26 mouse cellular contexts compared by ENCODE assay signal in genomic region chr11:48684781-48685314, GRCm38 (mm10).
DNase-seq lines count a peak whose midpoint lies in the region; ATAC-seq lines count a peak whose summit lies in the region.
"Had no signal": no experiment of that assay in that cellular context is flagged by ENCODE, and none has a peak within 500 bp of the region (broad histone marks: within the 10 kb centered on the region; RNA-seq: fewer than 3 reads in every experiment).

No protein-coding gene starts in this region.

- no peak overlapping the region for H3K27ac ChIP-seq in heart, embryonic 11.5 days (ENCODE audit: low read depth, low read length)
- H3K27ac ChIP-seq in midbrain, embryonic 11.5 days (ENCODE audit: low read depth, low read length): no peak overlapping the region
- H3K27ac ChIP-seq in midbrain, embryonic 16.5 days (ENCODE audit: low read length): no peak overlapping the region
- no peak overlapping the region for H3K27ac ChIP-seq in embryonic facial prominence, embryonic 13.5 days
- H3K27ac ChIP-seq in embryonic facial prominence, embryonic 15.5 days (replicated peaks): no peak overlapping the region
- H3K27ac ChIP-seq: forebrain, embryonic 12.5 days; heart, embryonic 15.5 days; kidney, embryonic 15.5 days; limb, embryonic 15.5 days; liver, embryonic 13.5 days; macrophage had no signal

- no peak overlapping the region for H3K9ac ChIP-seq in heart, embryonic 11.5 days (ENCODE audit: low read depth, low read length)
- H3K9ac ChIP-seq in midbrain, embryonic 11.5 days (ENCODE audit: low read length): no peak overlapping the region
- H3K9ac ChIP-seq in midbrain, embryonic 16.5 days (ENCODE audit: low read depth, low read length): no peak overlapping the region
- H3K9ac ChIP-seq in embryonic facial prominence, embryonic 13.5 days: no peak overlapping the region
- H3K9ac ChIP-seq in embryonic facial prominence, embryonic 15.5 days: no peak overlapping the region
- H3K9ac ChIP-seq: forebrain, embryonic 12.5 days; forebrain, postnatal 0 days; heart, embryonic 15.5 days; kidney, embryonic 15.5 days; limb, embryonic 15.5 days; liver, embryonic 13.5 days had no signal

- no peaks in the 10 kb centered on the region for H3K9me3 ChIP-seq in heart, embryonic 11.5 days (replicated peaks; ENCODE audit: control insufficient read depth, low read length)
- H3K9me3 ChIP-seq in midbrain, embryonic 11.5 days (ENCODE audit: control insufficient read depth, low read length): no peaks in the 10 kb centered on the region
- no peaks in the 10 kb centered on the region for H3K9me3 ChIP-seq in midbrain, embryonic 16.5 days (replicated peaks; ENCODE audit: control insufficient read depth, low read length, poor library complexity, severe bottlenecking)
- H3K9me3 ChIP-seq in embryonic facial prominence, embryonic 13.5 days: no peaks in the 10 kb centered on the region
- no peaks in the 10 kb centered on the region for H3K9me3 ChIP-seq in embryonic facial prominence, embryonic 15.5 days (replicated peaks)
- H3K9me3 ChIP-seq: forebrain, embryonic 12.5 days; heart, embryonic 15.5 days; kidney, embryonic 15.5 days; limb, embryonic 15.5 days; liver, embryonic 13.5 days had no signal

- no peaks in the 10 kb centered on the region for H3K36me3 ChIP-seq in heart, embryonic 11.5 days (ENCODE audit: control insufficient read depth, insufficient read depth, low read length)
- no peaks in the 10 kb centered on the region for H3K36me3 ChIP-seq in midbrain, embryonic 11.5 days (ENCODE audit: control insufficient read depth, insufficient read depth, low read length)
- H3K36me3 ChIP-seq in midbrain, embryonic 16.5 days (ENCODE audit: control insufficient read depth, insufficient read depth, low read length): no peaks in the 10 kb centered on the region
- no peaks in the 10 kb centered on the region for H3K36me3 ChIP-seq in embryonic facial prominence, embryonic 13.5 days
- H3K36me3 ChIP-seq in embryonic facial prominence, embryonic 15.5 days: no peaks in the 10 kb centered on the region
- H3K36me3 ChIP-seq: forebrain, embryonic 12.5 days; heart, embryonic 15.5 days; kidney, embryonic 15.5 days; limb, embryonic 15.5 days; liver, embryonic 13.5 days had no signal

- 76% methylated on average over 3 of the region's 3 CpGs for WGBS in heart, embryonic 11.5 days (ENCODE audit: insufficient replicate concordance)
- WGBS in midbrain, embryonic 11.5 days: 81% methylated on average over 3 of the region's 3 CpGs
- WGBS in midbrain, embryonic 16.5 days: 84% methylated on average over 3 of the region's 3 CpGs
- WGBS in embryonic facial prominence, embryonic 13.5 days: 81% methylated on average over 3 of the region's 3 CpGs
- WGBS in embryonic facial prominence, embryonic 15.5 days: 78% methylated on average over 3 of the region's 3 CpGs

- no peak overlapping the region for H3K4me2 ChIP-seq in heart, embryonic 11.5 days
- H3K4me2 ChIP-seq in midbrain, embryonic 11.5 days: no peak overlapping the region
- H3K4me2 ChIP-seq in midbrain, embryonic 16.5 days (ENCODE audit: low read length): no peak overlapping the region
- H3K4me2 ChIP-seq in embryonic facial prominence, embryonic 13.5 days: no peak overlapping the region
- H3K4me2 ChIP-seq in embryonic facial prominence, embryonic 15.5 days (replicated peaks): no peak overlapping the region
- H3K4me2 ChIP-seq: forebrain, embryonic 12.5 days; heart, embryonic 15.5 days; kidney, embryonic 15.5 days; limb, embryonic 15.5 days; liver, embryonic 13.5 days had no signal

- H3K4me3 ChIP-seq in heart, embryonic 11.5 days (ENCODE audit: low read depth, low read length): no peak overlapping the region
- no peak overlapping the region for H3K4me3 ChIP-seq in midbrain, embryonic 11.5 days (ENCODE audit: low read depth, low read length)
- H3K4me3 ChIP-seq in midbrain, embryonic 16.5 days (ENCODE audit: low read depth, low read length): no peak overlapping the region
- no peak overlapping the region for H3K4me3 ChIP-seq in embryonic facial prominence, embryonic 13.5 days
- no peak overlapping the region for H3K4me3 ChIP-seq in embryonic facial prominence, embryonic 15.5 days (replicated peaks)
- H3K4me3 ChIP-seq: forebrain, embryonic 12.5 days; heart, embryonic 15.5 days; kidney, embryonic 15.5 days; limb, embryonic 15.5 days; liver, embryonic 13.5 days had no signal

- ATAC-seq in heart, embryonic 11.5 days (replicated peaks; ENCODE audit: insufficient number of reproducible peaks, low FRiP score, low TSS enrichment): 0 out of 2 replicates have a peak, but pooled peaks have one; percentile 26
- ATAC-seq in midbrain, embryonic 11.5 days (ENCODE audit: low FRiP score): 0 out of 2 replicates have a peak, but pooled peaks have one; percentile 40
- ATAC-seq in midbrain, embryonic 16.5 days: no peak
- ATAC-seq in embryonic facial prominence, embryonic 13.5 days (ENCODE audit: insufficient number of reproducible peaks, insufficient read depth, low FRiP score, low TSS enrichment, low read depth): 0 out of 2 replicates have a peak, but pooled peaks have one; percentile 56
- ATAC-seq in embryonic facial prominence, embryonic 15.5 days (ENCODE audit: insufficient number of reproducible peaks, low FRiP score, low TSS enrichment, low read depth): peak; percentile 54; the same call in 1 of the 2 replicates
- ATAC-seq: forebrain, postnatal 0 days; hindbrain, embryonic 16.5 days; lung, postnatal 0 days had no signal

- no peak for DNase-seq in heart, adult 8-10 months (ENCODE audit: low spot score)
- DNase-seq in midbrain, embryonic 11.5 days (ENCODE audit: low spot score, missing footprints): no peak
- no peak for DNase-seq in spleen, postnatal 36 days (ENCODE audit: low spot score in 2 of 2)
- DNase-seq: adrenal gland, postnatal 25 days; B cell, adult 2 months; cerebellum, adult 11-12 months; cerebellum, postnatal 36 days; forebrain, postnatal 0 days; heart, postnatal 36 days; kidney, adult 18-20 months; kidney, postnatal 25 days; liver, embryonic 13.5 days; lung, adult 18-20 months; right cerebral cortex, postnatal 4 days; thymus, postnatal 14 days had no signal

- no peaks in the 10 kb centered on the region for H3K4me1 ChIP-seq in heart, embryonic 11.5 days (ENCODE audit: control insufficient read depth, insufficient read depth, low read length)
- no peaks in the 10 kb centered on the region for H3K4me1 ChIP-seq in midbrain, embryonic 11.5 days (ENCODE audit: control insufficient read depth, insufficient read depth, low read length)
- no peaks in the 10 kb centered on the region for H3K4me1 ChIP-seq in midbrain, embryonic 16.5 days (ENCODE audit: control insufficient read depth, insufficient read depth, low read length)
- H3K4me1 ChIP-seq in embryonic facial prominence, embryonic 13.5 days: no peaks in the 10 kb centered on the region
- no peaks in the 10 kb centered on the region for H3K4me1 ChIP-seq in embryonic facial prominence, embryonic 15.5 days
- H3K4me1 ChIP-seq: forebrain, embryonic 12.5 days; heart, embryonic 15.5 days; kidney, embryonic 15.5 days; limb, embryonic 15.5 days; liver, embryonic 13.5 days had no signal

- H3K27me3 ChIP-seq in heart, embryonic 11.5 days (ENCODE audit: control insufficient read depth, insufficient read depth, low read length): no peaks in the 10 kb centered on the region
- no peaks in the 10 kb centered on the region for H3K27me3 ChIP-seq in midbrain, embryonic 11.5 days (ENCODE audit: control insufficient read depth, insufficient read depth, low read length)
- no peaks in the 10 kb centered on the region for H3K27me3 ChIP-seq in midbrain, embryonic 16.5 days (ENCODE audit: control insufficient read depth, insufficient read depth, low read depth, low read length)
- H3K27me3 ChIP-seq in embryonic facial prominence, embryonic 13.5 days: no peaks in the 10 kb centered on the region
- no peaks in the 10 kb centered on the region for H3K27me3 ChIP-seq in embryonic facial prominence, embryonic 15.5 days
- H3K27me3 ChIP-seq: forebrain, embryonic 12.5 days; heart, embryonic 15.5 days; limb, embryonic 15.5 days; liver, embryonic 13.5 days had no signal
